Mouse (Mus musculus) olfactory bulb, adult 2 months (tissue): ENCODE data around the gene Mtcl1. TPM values are rescaled to one million over a fixed set of nuclear protein-coding genes. Genes with fewer than 3 reads are reported as not detected.

Experiments used
- H3K27ac ChIP-seq: fragments of 200-500 bp; 2 replicates; pipeline ENCODE4 v1.5.1; 2012; ENCODE audit warnings: low read depth, low read length; ENCODE audit not compliant: insufficient read depth
- H3K4me1 ChIP-seq: fragments of 200-500 bp; 2 replicates; pipeline ENCODE4 v1.6.1; 2012; ENCODE audit warnings: low read length; ENCODE audit not compliant: control insufficient read depth, insufficient read depth
- H3K4me3 ChIP-seq: fragments of 200-500 bp; 2 replicates; pipeline ENCODE4 v1.5.1; 2012; ENCODE audit warnings: mild to moderate bottlenecking, low read depth, low read length, moderate library complexity; ENCODE audit not compliant: insufficient read depth
- CTCF ChIP-seq: fragments of 200-500 bp; IDR thresholded peaks from 2 replicates; pipeline ENCODE4 v1.5.1; 2012; ENCODE audit warnings: low read depth, mild to moderate bottlenecking, low read length, moderate library complexity; ENCODE audit not compliant: insufficient read depth
- POLR2A ChIP-seq: fragments of 200-500 bp; IDR thresholded peaks from 2 replicates; pipeline ENCODE4 v1.6.1; 2012; ENCODE audit warnings: mild to moderate bottlenecking, low read depth, low read length, moderate library complexity; ENCODE audit not compliant: insufficient read depth
- WGBS: fragments of 180-500 bp; shearing (Covaris S2); methylation state at CpG from one replicate; pipeline ENCODE4 v1.1.7; 2018; 5-methylcytosine and 5-hydroxymethylcytosine counted together
- polyA plus RNA-seq: library from polyadenylated mRNA; stranded (reverse); fragments of >200 nt; gene quantifications from 2 replicates; pipeline ENCODE4 v1.2.4, GENCODE M21; 2012; ENCODE audit warnings: low replicate concordance; ENCODE audit not compliant: missing spikeins, insufficient read depth, insufficient read length

Mtcl1 gene
- polyA plus RNA-seq, 1 experiment = not detected

DNA sequence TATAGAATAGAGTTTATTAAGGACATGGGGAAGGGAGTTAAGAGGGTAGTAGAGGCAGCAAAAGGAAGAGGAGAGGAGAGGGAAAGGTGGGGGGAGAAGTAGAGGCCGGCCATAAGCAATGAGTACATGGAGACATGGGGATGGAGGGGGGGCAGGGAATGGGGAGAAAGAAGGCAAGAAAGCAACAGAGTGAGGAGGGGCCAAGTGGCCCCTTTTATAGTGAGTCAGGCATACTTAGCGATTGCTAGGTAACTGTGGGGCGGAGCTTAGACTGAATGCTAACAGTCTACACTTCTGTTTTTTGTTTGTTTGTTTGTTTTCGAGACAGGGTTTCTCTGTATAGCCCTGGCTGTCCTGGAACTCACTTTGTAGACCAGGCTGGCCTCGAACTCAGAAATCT lies 31.7 kb upstream of the Mtcl1 start:
- peaks cover 11% of the 10 kb centered on the region for H3K4me1 ChIP-seq
- no peak overlapping the region for H3K4me3 ChIP-seq
- TF ChIP-seq CTCF (no peak), POLR2A (no peak)
- WGBS = 87% methylated on average over 5 of the region's 5 CpGs
- H3K27ac ChIP-seq = no peak overlapping the region

DNA sequence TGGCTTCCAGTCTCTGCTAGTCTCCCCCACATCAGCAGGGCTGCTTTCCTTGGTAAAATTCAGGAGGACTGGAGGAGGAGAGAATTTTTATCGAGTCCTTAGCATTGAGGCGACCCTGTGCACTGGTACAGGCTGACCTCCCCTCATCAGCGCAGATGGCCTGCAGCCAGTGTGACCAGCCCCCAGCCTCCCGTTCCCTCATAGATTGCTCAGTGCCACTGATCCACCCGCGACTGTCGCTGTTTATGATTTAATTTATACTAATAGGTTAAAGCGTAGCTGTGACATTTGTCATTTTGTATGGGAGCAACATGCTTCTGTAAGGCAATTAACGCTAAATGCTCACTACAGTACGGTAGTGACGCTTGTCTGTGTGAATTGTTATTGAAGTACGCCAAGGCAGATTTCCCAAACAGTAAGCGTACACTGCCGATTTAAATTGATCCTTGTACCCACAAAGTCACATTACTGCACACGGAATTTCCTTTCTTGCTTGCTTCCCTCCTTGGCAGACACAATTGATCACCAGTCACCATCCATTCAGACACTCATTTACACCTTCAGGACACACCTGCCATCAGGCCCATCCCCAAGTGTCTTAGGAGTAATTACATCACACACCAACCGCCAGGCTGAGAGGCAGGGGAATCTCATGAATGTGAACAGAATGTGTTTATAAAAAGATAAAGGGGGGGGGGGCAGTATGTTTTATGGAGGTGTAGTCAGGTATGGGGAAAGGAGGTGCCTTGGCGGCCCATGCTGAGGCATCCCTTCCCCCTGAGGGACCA lies 31.1 kb upstream of the Mtcl1 start:
- Histone ChIP-seq H3K4me3 (no peak overlapping the region), H3K4me1 (peaks cover 11% of the 10 kb centered on the region), H3K27ac (no peak overlapping the region)
- no peak for TF ChIP-seq CTCF
- no peak for TF ChIP-seq POLR2A
- WGBS = 63% methylated on average over 17 of the region's 17 CpGs

DNA sequence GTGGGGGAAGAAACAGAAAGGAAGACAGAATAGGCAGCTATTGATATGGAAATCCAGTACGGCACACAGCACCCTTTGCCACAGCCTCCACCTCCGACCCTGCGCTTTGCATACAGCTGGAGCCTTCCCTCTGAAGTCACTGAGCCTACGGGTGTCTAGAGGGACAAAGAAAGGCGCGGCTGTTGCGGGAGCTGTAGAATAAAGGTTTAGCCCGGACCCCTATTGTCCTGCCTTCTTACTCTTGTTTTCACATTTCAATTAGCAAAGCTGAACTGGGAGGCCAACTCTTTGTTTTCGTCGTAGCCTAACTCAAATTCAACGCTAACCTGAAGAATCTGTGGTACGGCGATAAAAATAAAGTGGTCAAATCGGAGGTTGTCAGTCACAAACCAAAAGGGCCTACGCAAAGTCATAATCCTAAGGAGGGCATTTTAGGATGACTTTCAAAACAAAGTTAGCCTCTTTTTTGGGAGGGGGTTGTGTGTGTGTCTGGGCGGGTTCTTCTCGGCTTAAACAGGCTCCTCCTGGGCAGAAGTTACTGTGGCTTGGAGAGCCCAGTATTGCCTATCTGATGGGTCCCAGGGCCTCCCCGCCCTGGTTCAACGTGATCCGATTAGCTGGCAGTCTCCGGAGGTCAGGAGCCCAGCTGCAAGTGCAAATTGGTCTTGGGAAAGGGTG lies 30.4 kb upstream of the Mtcl1 start:
- TF ChIP-seq POLR2A (no peak), CTCF (no peak)
- no peak overlapping the region for H3K4me3 ChIP-seq
- no peak overlapping the region for H3K27ac ChIP-seq
- 35% methylated on average over 21 of the region's 21 CpGs for WGBS
- H3K4me1 ChIP-seq = peaks cover 11% of the 10 kb centered on the region

DNA sequence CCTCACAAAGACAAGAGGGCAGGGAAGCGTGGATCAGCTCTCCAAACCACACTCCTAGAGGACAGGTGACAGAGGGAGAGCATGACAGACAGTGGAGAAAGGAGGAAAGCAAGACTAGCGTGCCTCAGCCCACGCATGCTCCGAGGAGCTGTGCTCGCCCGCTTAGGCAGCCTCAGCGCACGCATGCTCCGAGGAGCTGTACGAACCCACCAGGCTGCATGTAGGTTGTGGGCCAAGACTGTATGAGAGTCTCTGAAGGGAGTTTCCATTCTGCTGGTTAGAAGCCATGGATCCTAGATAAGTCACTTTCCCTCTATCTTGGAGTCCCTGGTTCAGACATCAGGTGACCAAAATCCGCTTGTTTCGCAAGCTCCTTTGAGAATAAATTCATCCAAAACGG lies 29.8 kb upstream of the Mtcl1 start:
- peaks cover 11% of the 10 kb centered on the region for H3K4me1 ChIP-seq
- no peak for TF ChIP-seq POLR2A
- no peak for TF ChIP-seq CTCF
- 38% methylated on average over 13 of the region's 13 CpGs for WGBS
- H3K4me3 ChIP-seq = peak overlapping the region; percentile 17
- peak overlapping the region; percentile 32; the same call in 1 of the 2 replicates for H3K27ac ChIP-seq

DNA sequence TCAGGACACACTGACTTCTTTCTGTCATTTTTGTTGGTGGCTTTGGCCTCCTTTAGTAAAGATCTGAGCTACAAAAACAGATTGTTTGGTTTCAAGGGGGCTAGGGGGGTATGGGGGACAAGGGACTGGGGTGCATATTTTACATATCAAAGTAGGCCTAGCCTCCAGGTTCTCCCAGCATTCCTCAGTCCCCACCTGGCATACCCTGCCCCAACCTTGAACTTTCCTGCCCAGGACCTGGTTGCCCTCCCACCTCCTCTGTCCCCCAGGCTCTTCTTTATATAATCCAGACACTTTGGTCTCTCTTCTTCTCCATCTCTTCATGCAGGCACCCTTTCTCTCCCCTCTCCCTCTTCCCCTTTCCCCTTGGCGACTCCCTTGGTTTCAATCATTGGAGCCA lies 23.7 kb upstream of the Mtcl1 start:
- peaks cover 3% of the 10 kb centered on the region; the same call in 1 of the 2 replicates for H3K4me1 ChIP-seq
- TF ChIP-seq CTCF = no peak
- TF ChIP-seq POLR2A = no peak
- WGBS = 93% methylated on average over 1 of the region's 1 CpGs
- H3K4me3 ChIP-seq = no peak overlapping the region
- H3K27ac ChIP-seq = no peak overlapping the region

DNA sequence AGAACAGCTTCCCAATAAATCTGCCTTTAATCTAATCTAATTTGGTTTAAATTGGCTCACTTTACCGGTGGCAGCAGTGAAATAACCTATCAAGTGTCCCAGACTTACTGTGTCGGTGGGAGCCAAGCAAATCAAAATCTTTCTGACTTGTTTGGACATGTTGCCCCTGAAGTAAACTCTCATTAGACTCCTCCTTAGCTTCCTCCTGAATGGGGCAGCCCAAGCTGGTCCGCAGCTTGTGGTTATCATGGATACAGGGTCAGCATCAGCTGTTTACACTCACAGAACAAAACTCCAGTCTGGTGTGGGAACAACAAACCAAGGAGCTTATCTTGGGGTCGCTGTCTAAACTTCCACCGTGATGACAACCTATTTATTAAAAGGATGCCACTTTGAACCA lies 22.2 kb upstream of the Mtcl1 start:
- 84% methylated on average over 5 of the region's 5 CpGs for WGBS
- Histone ChIP-seq H3K4me3 (no peak overlapping the region), H3K27ac (no peak overlapping the region), H3K4me1 (peaks cover 3% of the 10 kb centered on the region; the same call in 1 of the 2 replicates)
- TF ChIP-seq POLR2A (no peak), CTCF (no peak)

DNA sequence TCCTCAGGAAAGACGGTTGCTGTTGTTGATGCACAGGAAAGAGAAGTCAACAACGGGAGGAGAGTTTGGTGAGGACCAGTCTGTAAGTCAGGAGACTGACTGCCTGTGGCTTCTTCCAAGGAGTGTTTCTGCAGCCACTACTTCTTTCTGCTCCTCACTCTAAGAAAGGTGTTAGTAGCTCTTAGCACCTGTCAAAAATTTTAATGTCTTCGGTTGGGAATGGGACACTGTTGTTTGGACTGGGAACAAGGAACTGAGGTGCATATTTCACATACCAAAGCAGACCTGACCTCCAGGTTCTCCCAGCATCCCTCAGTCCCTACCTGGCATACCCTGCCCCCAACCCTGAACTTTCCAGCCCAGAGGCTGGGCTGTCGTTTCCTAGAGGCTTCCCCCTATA lies 21.7 kb upstream of the Mtcl1 start:
- 91% methylated on average over 4 of the region's 4 CpGs for WGBS
- H3K27ac ChIP-seq = no peak overlapping the region
- H3K4me3 ChIP-seq = no peak overlapping the region
- H3K4me1 ChIP-seq = peaks cover 3% of the 10 kb centered on the region; the same call in 1 of the 2 replicates
- TF ChIP-seq CTCF (no peak), POLR2A (no peak)

DNA sequence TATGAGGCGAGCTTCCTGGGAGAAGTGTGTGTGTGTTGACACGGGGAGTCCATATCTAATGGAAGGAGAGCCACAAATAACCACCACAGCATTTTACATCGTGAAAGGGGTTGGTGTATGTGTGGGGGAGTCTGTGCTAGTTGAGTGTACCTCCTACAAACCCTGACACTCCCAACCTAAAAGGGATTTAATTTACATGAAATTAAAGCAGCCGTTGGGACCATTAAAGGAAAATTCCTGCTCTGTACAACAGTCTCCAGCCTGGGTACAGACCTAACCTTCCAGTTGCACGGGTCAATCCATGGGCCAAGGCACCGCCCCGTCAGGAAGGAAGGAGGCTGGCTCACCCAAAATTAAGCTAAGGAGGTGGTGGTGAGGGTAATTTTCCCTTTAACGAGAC lies 20.5 kb upstream of the Mtcl1 start:
- H3K4me1 ChIP-seq = peaks cover 3% of the 10 kb centered on the region; the same call in 1 of the 2 replicates
- H3K27ac ChIP-seq = no peak overlapping the region
- no peak overlapping the region for H3K4me3 ChIP-seq
- 29% methylated on average over 8 of the region's 8 CpGs for WGBS
- TF ChIP-seq POLR2A = no peak
- TF ChIP-seq CTCF = no peak

DNA sequence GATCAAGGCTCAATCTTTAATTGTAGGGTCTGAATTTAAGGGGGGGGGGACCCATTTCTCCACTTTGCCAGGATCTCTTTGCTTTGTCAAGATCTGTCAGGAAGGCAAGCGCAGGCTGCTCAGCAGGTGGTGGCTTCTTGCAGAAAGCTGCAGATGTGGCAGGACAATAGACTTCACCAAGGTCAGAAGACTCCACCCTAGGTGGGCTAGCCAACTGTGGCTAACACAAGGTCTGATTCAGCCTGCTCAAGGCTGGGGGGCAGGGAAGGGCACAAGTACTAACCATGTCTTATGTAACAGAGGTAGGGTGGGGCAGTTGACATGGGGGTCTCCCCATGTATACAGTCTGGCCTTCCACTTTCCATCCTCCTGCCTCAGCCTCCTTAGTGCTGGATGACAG lies 7.7 kb upstream of the Mtcl1 start:
- H3K4me1 ChIP-seq = no peaks in the 10 kb centered on the region
- H3K27ac ChIP-seq = no peak overlapping the region
- TF ChIP-seq CTCF (no peak), POLR2A (no peak)
- 88% methylated on average over 1 of the region's 1 CpGs for WGBS
- H3K4me3 ChIP-seq = no peak overlapping the region

DNA sequence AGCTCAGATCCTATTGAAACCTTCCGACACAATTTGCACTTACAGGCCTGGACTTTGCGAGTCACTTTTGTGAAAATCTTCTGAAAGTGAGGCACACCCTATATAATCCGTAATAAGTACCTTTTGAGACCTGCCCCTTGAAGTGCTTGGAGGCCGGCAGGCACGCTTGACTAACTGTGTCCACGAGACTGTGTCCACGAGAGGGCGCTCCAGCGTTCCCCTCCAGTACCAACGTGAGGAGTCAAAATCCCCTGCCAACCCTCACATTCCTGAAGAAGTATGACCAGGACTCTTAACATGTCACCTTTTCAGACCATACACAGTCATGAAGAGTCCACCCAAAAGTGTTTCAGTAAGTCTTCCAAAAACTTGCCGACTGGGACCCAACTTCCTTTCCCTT lies 1.6 kb upstream of the Mtcl1 start:
- Histone ChIP-seq H3K4me1 (peaks cover 14% of the 10 kb centered on the region), H3K4me3 (no peak overlapping the region), H3K27ac (no peak overlapping the region)
- TF ChIP-seq CTCF = peak; percentile 69; the same call in 1 of the 2 replicates
- no peak for TF ChIP-seq POLR2A
- 2% methylated on average over 11 of the region's 11 CpGs for WGBS
